Mouse (Mus musculus): ENCODE results near the gene Mdm4. TPM values are rescaled to one million over a fixed set of nuclear protein-coding genes. Genes with fewer than 3 reads are reported as not detected.

Gene Mdm4
- polyA plus RNA-seq (2014; fragmentation: Nextera tagmentation; extraction: Ambion mirVana) = 36.0 and 57.6 TPM in 2 replicates

DNA sequence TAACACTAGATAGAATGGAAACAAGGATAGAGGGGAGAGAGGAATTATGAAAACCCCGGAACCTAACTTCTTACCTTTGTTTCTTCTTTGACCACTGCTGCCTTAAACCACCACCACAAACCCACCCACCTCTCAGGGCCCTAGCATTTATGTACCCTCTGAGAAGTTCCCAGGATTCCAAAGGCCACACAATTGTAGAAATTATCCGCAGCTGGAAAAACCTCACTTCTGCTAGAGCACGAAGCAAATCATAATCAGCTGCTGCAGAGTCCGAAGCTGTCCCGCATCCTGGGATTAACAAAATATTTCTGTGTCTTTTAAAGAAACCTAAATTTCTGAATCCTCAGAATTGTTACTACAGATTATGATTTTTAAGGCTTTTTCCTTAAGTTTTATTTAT, at the start of gene Mdm4:
Gene Mdm4 (minus strand): TSS at position 101 of the 400 bp plus-strand sequence.
- no peaks in the 10 kb centered on the region for H3K27me3 ChIP-seq (ENCODE audit: control insufficient read depth, insufficient read depth, low read length)
- H3K4me2 ChIP-seq (replicated peaks; ENCODE audit: low read depth, low read length) = no peak within 1 kb of the TSS
- no peak for ATAC-seq (ENCODE audit: low FRiP score, low TSS enrichment)
- no peak within 1 kb of the TSS for H3K27ac ChIP-seq (ENCODE audit: low read depth, low read length)
- H3K9ac ChIP-seq (ENCODE audit: low read depth, low read length) = no peak within 1 kb of the TSS
- H3K4me1 ChIP-seq (ENCODE audit: control insufficient read depth, insufficient read depth, low read length) = peaks cover 5% of the 10 kb centered on the region; the same call in 1 of the 2 replicates
- H3K36me3 ChIP-seq (ENCODE audit: control insufficient read depth, insufficient read depth, low read length) = no peaks in the 10 kb centered on the region
- H3K9me3 ChIP-seq (ENCODE audit: control insufficient read depth, low read length) = no peaks in the 10 kb centered on the region
- no peak within 1 kb of the TSS for H3K4me3 ChIP-seq (ENCODE audit: low read length)
- 94% methylated on average over 5 of the region's 5 CpGs for WGBS

DNA sequence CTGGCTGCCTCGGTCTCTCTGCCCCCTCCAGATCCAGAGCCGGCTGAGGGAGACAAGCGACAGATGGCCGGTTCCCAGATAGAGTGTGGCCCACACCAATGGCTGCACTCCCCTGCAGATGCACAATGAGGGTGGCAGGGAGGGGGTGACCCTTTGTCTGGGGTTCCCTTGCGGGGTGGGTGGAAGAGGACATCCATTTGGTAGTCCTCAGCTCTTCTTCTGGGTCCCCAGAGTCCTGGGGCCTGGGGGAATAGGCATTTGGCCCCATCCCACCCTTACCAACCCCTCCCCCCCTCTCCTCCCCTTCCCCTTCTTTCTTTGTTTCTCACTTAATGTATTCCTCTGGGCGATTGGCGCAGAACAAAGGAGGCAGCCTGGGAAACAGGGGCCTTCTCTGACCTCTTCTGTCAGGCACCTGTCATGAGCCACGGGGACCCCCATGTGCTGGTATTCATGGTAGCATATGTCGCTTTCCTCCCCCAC, 49.8 kb upstream of the Mdm4 start:
- Histone ChIP-seq H3K4me1 (ENCODE audit: control insufficient read depth, insufficient read depth, low read length) (peaks cover 31% of the 10 kb centered on the region), H3K9ac (ENCODE audit: low read depth, low read length) (no peak overlapping the region), H3K27ac (ENCODE audit: low read depth, low read length) (no peak overlapping the region), H3K27me3 (ENCODE audit: control insufficient read depth, insufficient read depth, low read length) (no peaks in the 10 kb centered on the region; the same call in 1 of the 2 replicates), H3K9me3 (ENCODE audit: control insufficient read depth, low read length) (no peaks in the 10 kb centered on the region), H3K36me3 (ENCODE audit: control insufficient read depth, insufficient read depth, low read length) (peaks cover 4% of the 10 kb centered on the region; the same call in 1 of the 2 replicates), H3K4me2 (replicated peaks; ENCODE audit: low read depth, low read length) (no peak overlapping the region), H3K4me3 (ENCODE audit: low read length) (no peak overlapping the region)
- WGBS = 39% methylated on average over 9 of the region's 9 CpGs
- no peak for ATAC-seq (ENCODE audit: low FRiP score, low TSS enrichment)

DNA sequence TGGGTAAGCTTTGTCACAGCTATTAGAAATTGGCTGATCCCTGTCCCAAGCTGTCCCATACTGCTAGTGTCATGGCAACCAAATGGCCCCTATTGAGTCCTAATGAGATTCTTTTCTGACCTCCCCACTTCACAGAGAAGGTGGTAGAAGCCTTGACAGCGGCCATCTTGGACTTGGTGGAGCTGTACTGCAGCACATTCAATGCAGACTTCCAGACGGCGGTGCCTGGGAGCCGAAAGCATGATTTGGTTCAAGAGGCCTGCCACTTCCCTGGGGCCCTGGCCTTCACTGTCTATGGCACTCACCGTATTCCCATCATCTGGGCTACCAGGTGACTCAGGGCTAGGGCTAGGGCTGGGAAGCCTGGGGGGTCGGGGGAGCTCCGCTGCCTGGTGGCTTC, 49.1 kb upstream of the Mdm4 start:
- peaks cover 4% of the 10 kb centered on the region; the same call in 1 of the 2 replicates for H3K36me3 ChIP-seq (ENCODE audit: control insufficient read depth, insufficient read depth, low read length)
- H3K27ac ChIP-seq (ENCODE audit: low read depth, low read length) = no peak overlapping the region
- peaks cover 28% of the 10 kb centered on the region for H3K4me1 ChIP-seq (ENCODE audit: control insufficient read depth, insufficient read depth, low read length)
- 89% methylated on average over 7 of the region's 7 CpGs for WGBS
- H3K27me3 ChIP-seq (ENCODE audit: control insufficient read depth, insufficient read depth, low read length) = no peaks in the 10 kb centered on the region; the same call in 1 of the 2 replicates
- no peak for ATAC-seq (ENCODE audit: low FRiP score, low TSS enrichment)
- H3K9ac ChIP-seq (ENCODE audit: low read depth, low read length) = no peak overlapping the region
- H3K9me3 ChIP-seq (ENCODE audit: control insufficient read depth, low read length) = no peaks in the 10 kb centered on the region
- no peak overlapping the region for H3K4me3 ChIP-seq (ENCODE audit: low read length)
- H3K4me2 ChIP-seq (replicated peaks; ENCODE audit: low read depth, low read length) = no peak overlapping the region

DNA sequence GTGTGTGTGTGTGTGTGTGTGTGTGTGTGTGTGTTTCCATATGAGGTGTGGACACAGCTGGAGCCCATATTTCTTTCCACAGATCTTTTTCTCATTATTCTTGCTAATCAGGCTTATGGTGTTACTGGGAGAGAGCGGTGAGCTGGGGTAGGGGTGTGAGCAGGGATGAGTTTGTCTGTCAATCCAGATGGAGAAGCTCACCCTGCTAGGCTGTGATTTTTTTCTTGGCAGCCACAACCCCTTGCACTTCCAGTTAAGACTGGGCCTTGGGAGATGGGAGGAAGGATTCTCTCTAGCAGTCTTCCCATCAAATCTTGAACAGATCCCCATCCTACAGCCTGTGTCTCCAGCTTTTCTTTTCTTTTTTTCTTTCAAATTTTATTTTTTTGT, 48.0 kb upstream of the Mdm4 start:
- Histone ChIP-seq H3K4me3 (ENCODE audit: low read length) (no peak overlapping the region), H3K9ac (ENCODE audit: low read depth, low read length) (no peak overlapping the region), H3K27ac (ENCODE audit: low read depth, low read length) (no peak overlapping the region), H3K36me3 (ENCODE audit: control insufficient read depth, insufficient read depth, low read length) (peaks cover 4% of the 10 kb centered on the region; the same call in 1 of the 2 replicates), H3K27me3 (ENCODE audit: control insufficient read depth, insufficient read depth, low read length) (no peaks in the 10 kb centered on the region; the same call in 1 of the 2 replicates), H3K4me1 (ENCODE audit: control insufficient read depth, insufficient read depth, low read length) (peaks cover 22% of the 10 kb centered on the region), H3K9me3 (ENCODE audit: control insufficient read depth, low read length) (no peaks in the 10 kb centered on the region), H3K4me2 (replicated peaks; ENCODE audit: low read depth, low read length) (no peak overlapping the region)
- 0 out of 2 replicates have a peak, but pooled peaks have one; percentile 16 for ATAC-seq (ENCODE audit: low FRiP score, low TSS enrichment)
- WGBS = 40% methylated on average over 1 of the region's 1 CpGs

DNA sequence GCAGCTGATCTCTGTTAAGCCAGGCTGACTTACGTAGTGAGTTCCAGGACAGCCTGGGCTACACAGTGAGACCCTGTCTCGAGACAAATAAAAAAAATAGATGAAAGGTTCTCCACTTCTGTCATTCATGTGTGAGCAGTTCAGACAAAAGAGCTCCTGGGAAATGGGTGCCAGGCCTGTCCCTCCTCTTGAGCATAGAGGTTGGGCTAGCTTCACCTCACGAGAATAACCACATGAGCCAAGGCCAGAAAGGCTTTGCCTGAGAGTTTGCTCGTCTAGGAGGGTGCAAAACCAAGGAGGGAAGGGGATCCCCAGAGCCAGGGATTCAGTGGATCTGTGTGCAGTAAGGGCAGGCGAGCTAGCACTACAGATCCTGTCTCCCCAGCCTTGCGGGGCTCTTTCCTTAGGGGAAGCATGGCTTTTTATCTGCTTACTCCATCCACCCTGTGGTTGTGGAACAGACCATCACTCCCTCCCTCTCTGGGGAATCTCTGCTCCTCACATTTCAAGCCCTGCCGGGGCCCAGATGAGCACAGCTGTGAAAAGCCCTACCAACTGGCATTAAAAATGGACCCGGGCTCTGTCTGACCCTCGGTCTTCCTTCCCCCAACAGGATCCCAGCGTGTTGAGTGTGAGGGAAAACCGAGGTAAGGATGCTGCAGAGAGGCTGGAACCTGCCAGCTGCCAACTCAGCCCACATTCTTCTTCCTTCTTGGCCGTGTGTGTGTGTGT, 47.4 kb upstream of the Mdm4 start:
- Histone ChIP-seq H3K27ac (ENCODE audit: low read depth, low read length) (peak overlapping the region; percentile 42; the same call in 1 of the 2 replicates), H3K36me3 (ENCODE audit: control insufficient read depth, insufficient read depth, low read length) (peaks cover 4% of the 10 kb centered on the region; the same call in 1 of the 2 replicates), H3K4me2 (replicated peaks; ENCODE audit: low read depth, low read length) (no peak overlapping the region), H3K4me1 (ENCODE audit: control insufficient read depth, insufficient read depth, low read length) (peaks cover 26% of the 10 kb centered on the region), H3K4me3 (ENCODE audit: low read length) (no peak overlapping the region), H3K9me3 (ENCODE audit: control insufficient read depth, low read length) (no peaks in the 10 kb centered on the region), H3K9ac (ENCODE audit: low read depth, low read length) (no peak overlapping the region), H3K27me3 (ENCODE audit: control insufficient read depth, insufficient read depth, low read length) (no peaks in the 10 kb centered on the region; the same call in 1 of the 2 replicates)
- peak; percentile 48; the same call in 1 of the 2 replicates for ATAC-seq (ENCODE audit: low FRiP score, low TSS enrichment)
- 45% methylated on average over 11 of the region's 12 CpGs for WGBS

DNA sequence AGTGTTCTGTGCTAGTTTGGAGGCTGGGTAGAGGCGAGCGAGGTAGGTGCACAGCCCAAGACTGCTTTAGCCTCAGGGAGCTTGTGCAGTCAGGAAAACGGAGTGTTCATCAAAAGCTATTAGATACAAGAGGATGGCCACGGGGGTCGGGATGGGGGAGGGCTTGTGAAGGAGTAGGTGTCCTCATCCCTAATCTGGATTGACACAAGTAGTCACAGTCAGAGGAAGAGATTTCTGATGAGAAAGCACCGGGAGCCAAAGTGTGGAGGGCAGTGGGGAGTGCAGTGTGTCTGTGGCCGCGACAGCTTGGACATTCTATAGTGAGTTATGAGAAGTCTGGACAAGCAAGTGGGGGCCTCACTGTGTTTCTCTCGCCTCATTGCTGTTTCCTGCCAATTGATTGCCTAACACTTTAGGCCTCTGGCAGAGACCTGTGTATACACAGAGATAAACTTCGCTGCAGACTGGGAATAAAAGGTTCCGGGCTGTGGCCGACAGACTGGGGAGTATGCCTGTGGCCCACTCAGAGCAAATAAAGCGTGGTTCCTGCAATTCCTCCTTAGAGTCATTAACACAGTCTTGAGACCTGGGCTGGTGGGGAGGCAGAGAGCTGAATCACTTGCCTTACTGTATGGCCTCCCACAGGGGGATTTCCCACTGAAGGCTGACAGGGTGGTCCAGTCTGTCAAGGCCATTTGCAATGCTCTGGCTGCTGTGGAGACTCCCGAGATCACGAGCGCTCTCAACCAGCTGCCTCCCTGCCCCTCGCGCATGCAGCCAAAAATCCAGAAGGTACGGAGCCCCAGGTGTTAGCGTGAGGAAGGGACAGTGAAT, 46.5 kb upstream of the Mdm4 start:
- Histone ChIP-seq H3K4me3 (ENCODE audit: low read length) (no peak overlapping the region), H3K4me2 (replicated peaks; ENCODE audit: low read depth, low read length) (no peak overlapping the region), H3K36me3 (ENCODE audit: control insufficient read depth, insufficient read depth, low read length) (peaks cover 4% of the 10 kb centered on the region; the same call in 1 of the 2 replicates), H3K9ac (ENCODE audit: low read depth, low read length) (no peak overlapping the region; the same call in 1 of the 2 replicates), H3K27me3 (ENCODE audit: control insufficient read depth, insufficient read depth, low read length) (no peaks in the 10 kb centered on the region; the same call in 1 of the 2 replicates), H3K9me3 (ENCODE audit: control insufficient read depth, low read length) (no peaks in the 10 kb centered on the region), H3K27ac (ENCODE audit: low read depth, low read length) (peak overlapping the region; percentile 53; the same call in 1 of the 2 replicates), H3K4me1 (ENCODE audit: control insufficient read depth, insufficient read depth, low read length) (peaks cover 26% of the 10 kb centered on the region)
- WGBS = 27% methylated on average over 20 of the region's 20 CpGs
- ATAC-seq (ENCODE audit: low FRiP score, low TSS enrichment) = peak; percentile 34

DNA sequence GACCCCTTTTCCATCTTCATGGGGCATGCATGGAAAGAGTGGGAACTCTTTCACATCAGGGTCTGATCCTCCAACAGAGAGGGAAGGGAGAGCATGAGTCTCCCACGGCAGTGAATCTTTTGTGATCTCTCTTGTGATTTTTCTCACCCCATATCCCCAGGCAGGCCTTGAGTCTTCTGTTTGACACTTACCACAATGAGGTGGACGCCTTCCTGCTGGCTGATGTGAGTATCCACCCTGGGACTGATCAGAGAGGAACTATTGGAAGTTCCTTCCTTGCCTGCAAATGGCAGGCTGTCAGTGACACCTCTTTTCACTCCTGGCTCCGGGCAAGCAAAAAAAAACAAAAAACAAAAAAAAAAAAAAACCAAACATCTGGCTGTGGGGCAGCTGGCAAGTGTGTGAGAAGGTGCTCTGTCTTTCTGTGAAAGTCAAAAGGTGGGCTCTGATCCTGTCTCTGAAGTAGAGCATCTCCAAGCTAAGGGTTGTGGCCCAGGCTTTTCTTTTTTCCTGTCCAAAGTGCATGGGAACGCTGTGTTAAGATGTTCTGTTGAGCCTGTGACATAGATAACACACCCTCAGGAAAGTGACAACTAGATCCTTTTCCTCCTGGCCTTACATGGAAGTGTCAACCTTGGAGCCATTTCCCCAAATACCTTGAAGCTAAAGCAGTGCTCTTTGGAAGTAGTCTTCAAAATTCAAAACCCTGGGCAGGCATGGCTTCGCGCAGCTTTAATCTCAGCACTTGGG, 45.5 kb upstream of the Mdm4 start:
- WGBS = 74% methylated on average over 6 of the region's 6 CpGs
- no peak overlapping the region for H3K9ac ChIP-seq (ENCODE audit: low read depth, low read length)
- H3K4me2 ChIP-seq (replicated peaks; ENCODE audit: low read depth, low read length) = no peak overlapping the region
- no peak for ATAC-seq (ENCODE audit: low FRiP score, low TSS enrichment)
- no peak overlapping the region for H3K27ac ChIP-seq (ENCODE audit: low read depth, low read length)
- peaks cover 4% of the 10 kb centered on the region; the same call in 1 of the 2 replicates for H3K36me3 ChIP-seq (ENCODE audit: control insufficient read depth, insufficient read depth, low read length)
- H3K4me3 ChIP-seq (ENCODE audit: low read length) = no peak overlapping the region
- H3K27me3 ChIP-seq (ENCODE audit: control insufficient read depth, insufficient read depth, low read length) = no peaks in the 10 kb centered on the region; the same call in 1 of the 2 replicates
- H3K4me1 ChIP-seq (ENCODE audit: control insufficient read depth, insufficient read depth, low read length) = peaks cover 26% of the 10 kb centered on the region
- H3K9me3 ChIP-seq (ENCODE audit: control insufficient read depth, low read length) = no peaks in the 10 kb centered on the region

DNA sequence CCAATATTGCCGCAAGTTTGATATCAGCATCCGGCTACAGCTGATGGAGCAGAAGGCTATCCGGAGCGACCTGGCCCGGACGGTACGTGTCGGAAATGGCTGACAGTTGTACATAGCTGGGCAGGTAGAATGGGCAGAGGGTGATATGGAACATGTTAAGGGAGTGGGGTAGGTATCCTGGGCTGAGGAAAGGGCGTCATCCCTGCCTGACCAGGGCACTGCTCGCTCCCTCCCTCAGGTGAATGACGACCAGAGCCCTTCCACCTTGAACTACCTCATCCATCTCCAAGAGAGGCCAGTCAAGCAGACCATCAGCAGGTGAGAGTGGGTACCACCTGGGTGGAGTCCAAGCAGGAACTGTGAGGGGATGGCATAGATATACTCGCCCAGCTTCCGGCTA, 44.2 kb upstream of the Mdm4 start:
- peaks cover under 1% of the 10 kb centered on the region; the same call in 1 of the 2 replicates for H3K36me3 ChIP-seq (ENCODE audit: control insufficient read depth, insufficient read depth, low read length)
- H3K4me1 ChIP-seq (ENCODE audit: control insufficient read depth, insufficient read depth, low read length) = peaks cover 26% of the 10 kb centered on the region
- H3K9me3 ChIP-seq (ENCODE audit: control insufficient read depth, low read length) = no peaks in the 10 kb centered on the region
- WGBS = 88% methylated on average over 13 of the region's 13 CpGs
- H3K4me2 ChIP-seq (replicated peaks; ENCODE audit: low read depth, low read length) = no peak overlapping the region
- no peaks in the 10 kb centered on the region; the same call in 1 of the 2 replicates for H3K27me3 ChIP-seq (ENCODE audit: control insufficient read depth, insufficient read depth, low read length)
- ATAC-seq (ENCODE audit: low FRiP score, low TSS enrichment) = no peak
- H3K4me3 ChIP-seq (ENCODE audit: low read length) = no peak overlapping the region
- H3K9ac ChIP-seq (ENCODE audit: low read depth, low read length) = no peak overlapping the region
- H3K27ac ChIP-seq (ENCODE audit: low read depth, low read length) = peak overlapping the region; percentile 42; the same call in 1 of the 2 replicates

All from kidney, embryonic 14.5 days (tissue).